In genomic region chr10:5194671-5195234, GRCm38 (mm10) we compare ENCODE assay signal across 8 mouse cellular contexts.
A peak's percentile ranks its signal among the peaks of the same experiment; 100 is the strongest.
DNase-seq lines count a peak whose midpoint lies in the region; ATAC-seq lines count a peak whose summit lies in the region.

No protein-coding gene starts in this region.

- no peaks in the 10 kb centered on the region for H3K9me3 ChIP-seq in hindbrain, embryonic 12.5 days (replicated peaks)

- under 1% methylated on average over 13 of the region's 13 CpGs for WGBS in hindbrain, embryonic 12.5 days

- H3K27me3 ChIP-seq in hindbrain, embryonic 12.5 days, result no peaks in the 10 kb centered on the region

- peak; percentile 84 for DNase-seq in Muller cell, postnatal 12 days (ENCODE audit: inconsistent ontology term)
- peak; percentile 80 to 81 for DNase-seq in cerebellum, postnatal 10 days
- peak; percentile 43 to 65 for DNase-seq in frontal cortex, postnatal 10 days (ENCODE audit: low spot score in 2 of 2)
- DNase-seq in layer of hippocampus, postnatal 36 days, result peak; percentile 41 to 56
- DNase-seq in lung, postnatal 25 days (ENCODE audit: low spot score), result peak; percentile 23
- DNase-seq in retina, adult 2 months (ENCODE audit: low read depth, low spot score), result peak; percentile 20
- DNase-seq in thymus, postnatal 25 days, result peak; percentile 88

- peak; percentile 99 for ATAC-seq in hindbrain, embryonic 12.5 days (ENCODE audit: low FRiP score)

- H3K4me3 ChIP-seq in hindbrain, embryonic 12.5 days, result peak overlapping the region; percentile 48

- peak overlapping the region; percentile 88 for H3K27ac ChIP-seq in hindbrain, embryonic 12.5 days

- H3K36me3 ChIP-seq in hindbrain, embryonic 12.5 days, result no peaks in the 10 kb centered on the region

- H3K4me2 ChIP-seq in hindbrain, embryonic 12.5 days (replicated peaks), result peak overlapping the region; percentile 64

- H3K4me1 ChIP-seq in hindbrain, embryonic 12.5 days, result no peaks in the 10 kb centered on the region

- H3K9ac ChIP-seq in hindbrain, embryonic 12.5 days, result peak overlapping the region; percentile 62

Comparison
In these comparisons a context has a peak if more than half of its experiments do, and no peak if none do; other contexts are left out.
1. Peak in every context shown above with its lines: DNase-seq, ATAC-seq, H3K4me3 ChIP-seq and H3K27ac ChIP-seq.
2. DNase-seq: peak in every context shown above with its lines; median percentile 88 in thymus, postnatal 25 days; 84 in Muller cell, postnatal 12 days; 80 in cerebellum, postnatal 10 days; 54 in frontal cortex, postnatal 10 days; 48 in layer of hippocampus, postnatal 36 days; 23 in lung, postnatal 25 days; 20 in retina, adult 2 months.